Mouse (Mus musculus) lung, postnatal 25 days (tissue): Measurements from ENCODE around the gene Wtap.
A peak's percentile ranks its signal among the peaks of the same experiment; 100 is the strongest.
"Not testable (repeated sequence)": the region's sequence is repeated elsewhere in the genome, so short reads cannot be mapped to it uniquely, and the experiment has no call there.

Experiments used
- DNase-seq: peaks from one replicate; pipeline ENCODE4 v3.0.0; 2022; ENCODE audit warnings: low spot score

The Wtap gene

GRCm38 (mm10) chr17:12994069-12994468 is at the start of gene Wtap:
Wtap (minus strand) TSS chr17:12994169.
- DNase-seq, result no peak

DNA sequence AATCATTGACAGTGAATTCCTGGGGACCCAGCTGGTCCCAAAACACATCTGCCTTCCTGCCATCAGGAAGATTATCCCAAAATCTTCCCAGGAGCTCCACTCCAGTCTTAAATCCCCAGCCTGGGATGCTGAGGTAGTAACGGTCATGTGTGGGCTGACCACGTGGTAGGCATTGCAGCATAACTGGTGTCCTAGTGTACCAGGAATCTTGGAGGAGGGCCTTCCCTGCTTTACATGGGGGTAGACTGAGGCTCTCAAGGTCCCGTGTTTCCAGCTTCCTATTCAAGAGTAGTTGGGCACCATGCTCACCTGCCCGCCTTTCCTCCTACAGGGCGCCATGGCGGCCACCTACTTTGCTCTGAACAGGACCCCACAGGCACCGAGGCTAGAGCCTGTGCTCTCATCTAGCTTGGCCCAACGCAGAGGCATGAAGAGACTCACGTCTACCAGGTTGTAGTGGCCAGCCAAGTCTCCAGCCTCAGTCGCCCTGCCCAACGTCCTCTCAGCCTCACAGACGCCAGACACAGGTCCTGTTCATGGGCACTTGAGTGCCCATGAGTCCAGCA is 42.7 kb upstream of the Wtap start:
- DNase-seq, result not testable (repeated sequence)

DNA sequence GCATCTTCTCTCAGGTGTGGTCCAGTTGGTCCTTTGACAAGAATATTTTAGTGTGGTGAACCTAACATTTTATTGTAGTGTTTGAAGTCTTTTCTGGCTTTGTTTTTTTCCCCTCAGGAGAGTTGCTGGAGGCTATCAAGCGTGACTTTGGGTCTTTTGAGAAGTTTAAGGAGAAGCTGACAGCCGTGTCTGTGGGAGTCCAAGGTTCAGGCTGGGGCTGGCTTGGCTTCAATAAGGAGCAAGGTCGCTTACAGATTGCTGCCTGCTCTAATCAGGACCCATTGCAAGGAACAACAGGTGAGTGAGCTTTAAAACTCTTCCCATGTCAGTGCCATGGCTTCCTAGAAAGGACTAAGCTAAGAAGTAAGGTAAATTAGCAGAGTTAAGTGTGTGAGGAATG is 19.3 kb upstream of the Wtap start:
- DNase-seq, result no peak

DNA sequence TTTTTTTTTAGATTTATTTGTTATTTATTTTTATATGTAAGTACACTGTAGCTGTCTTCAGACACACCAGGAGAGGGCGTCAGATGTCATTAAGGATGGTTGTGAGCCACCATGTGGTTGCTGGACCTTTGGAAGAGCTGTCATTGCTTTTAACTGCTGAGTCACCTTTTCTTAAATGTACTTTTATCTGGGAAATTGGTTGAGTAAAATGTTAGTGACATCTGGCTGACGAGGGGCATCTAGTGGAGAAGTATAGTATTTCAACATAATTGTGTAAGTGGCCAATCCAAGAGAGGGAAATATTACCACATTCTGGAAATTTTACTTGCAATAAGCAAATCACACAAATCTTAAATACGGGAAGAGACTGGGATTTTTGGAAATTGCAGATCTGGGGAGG is 15.9 kb upstream of the Wtap start:
- peak; percentile 72 for DNase-seq

DNA sequence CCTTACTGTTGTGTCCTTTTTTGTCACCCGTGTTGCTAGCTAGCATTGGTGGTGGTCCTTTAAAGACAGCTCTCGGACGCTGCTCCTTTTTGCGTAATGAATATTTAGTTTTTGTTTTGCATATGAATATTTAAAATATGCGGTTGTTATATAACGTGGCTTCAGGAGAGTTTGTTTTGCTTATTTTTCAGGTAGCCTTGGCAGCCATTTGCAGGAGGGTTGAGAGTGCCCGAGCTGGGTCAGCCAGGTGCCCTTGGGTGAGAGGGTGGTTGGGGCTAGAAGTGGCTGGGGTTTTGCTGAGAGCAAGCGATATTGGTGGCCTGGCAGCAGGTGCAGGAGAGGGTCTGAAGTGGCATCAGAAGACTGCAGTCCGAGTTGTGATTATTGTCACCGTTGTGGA is 14.6 kb upstream of the Wtap start:
- peak; percentile 64 for DNase-seq

DNA sequence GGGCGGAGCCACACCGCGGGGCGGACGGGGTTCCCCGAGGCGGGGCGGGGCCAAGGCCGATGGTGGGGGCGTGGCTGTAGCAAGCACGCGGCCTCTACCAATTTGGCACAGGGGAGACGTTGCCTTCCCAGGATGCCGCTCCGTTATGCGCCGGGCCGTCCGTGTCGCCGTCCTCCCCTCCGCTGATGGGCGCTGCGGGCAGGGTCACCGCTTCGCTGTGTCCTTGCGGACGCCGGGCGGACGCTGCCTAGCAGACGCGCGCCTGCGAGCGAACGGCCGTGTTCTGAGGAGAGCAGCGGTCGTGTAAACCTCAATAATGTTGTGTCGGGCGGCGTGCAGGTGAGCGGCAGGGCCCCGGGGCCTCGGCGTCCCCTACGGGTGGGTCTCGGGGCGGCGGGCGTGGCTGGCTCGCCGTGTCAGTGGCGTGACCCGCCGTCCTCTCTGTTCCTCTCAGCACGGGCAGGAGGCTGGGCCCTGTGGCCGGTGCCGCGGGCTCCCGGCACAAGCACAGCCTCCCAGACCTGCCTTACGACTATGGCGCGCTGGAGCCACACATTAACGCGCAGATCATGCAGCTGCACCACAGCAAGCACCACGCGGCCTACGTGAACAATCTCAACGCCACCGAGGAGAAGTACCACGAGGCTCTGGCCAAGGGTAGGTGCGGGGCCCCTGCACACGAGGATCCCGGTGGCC is 13.9 kb upstream of the Wtap start:
- peak; percentile 99 for DNase-seq

DNA sequence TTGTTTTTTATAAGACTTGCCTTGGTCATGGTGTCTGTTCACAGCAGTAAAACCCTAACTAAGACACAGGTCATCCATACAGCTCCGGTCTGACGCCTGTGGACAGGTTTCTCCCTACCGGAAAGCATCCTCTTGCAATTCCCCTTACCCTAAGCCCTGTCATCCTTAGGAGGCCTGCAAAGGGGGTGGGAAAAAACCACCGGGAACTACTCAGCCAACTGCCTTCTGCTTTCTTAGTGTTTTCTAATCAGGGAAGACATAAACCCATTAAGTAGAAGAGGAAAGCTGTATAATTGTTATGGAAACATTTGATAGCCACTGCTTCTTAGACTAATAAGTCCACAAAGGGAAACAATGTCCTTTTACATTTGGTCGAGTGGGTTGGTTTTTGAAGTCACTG is 13.0 kb upstream of the Wtap start:
- no peak for DNase-seq

- DNase-seq, result not testable (repeated sequence)
These were observed 12.6 kb upstream of the Wtap start, which contains the start of gene Sod2 for GRCm38 (mm10) chr17:13006546-13006945. Sod2 (plus strand) TSS chr17:13006846.

DNA sequence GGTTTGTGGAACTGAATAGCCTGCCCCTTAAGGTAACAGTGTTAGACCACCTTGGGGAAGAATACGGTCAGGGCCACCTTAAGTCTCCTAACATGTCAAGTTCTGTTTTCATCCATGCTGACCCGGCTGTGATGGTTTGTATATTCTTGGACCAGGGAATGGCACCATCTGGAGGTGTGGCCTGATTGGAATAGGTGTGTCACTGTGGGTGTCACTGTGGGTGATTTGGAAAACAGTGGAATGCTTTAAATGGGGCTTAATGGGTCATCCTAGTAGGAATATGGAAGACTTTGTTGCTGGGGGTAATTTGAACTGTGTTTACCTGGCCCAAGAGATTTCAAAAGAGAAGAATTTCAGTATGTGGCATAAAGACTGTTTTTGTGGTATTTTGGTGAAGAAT is 10.5 kb upstream of the Wtap start:
- not testable (repeated sequence) for DNase-seq

GRCm38 (mm10) chr17:13002243-13002642 is 8.3 kb upstream of the Wtap start:
- DNase-seq, result not testable (repeated sequence)

- no peak for DNase-seq
These were observed 5.1 kb upstream of the Wtap start for GRCm38 (mm10) chr17:12999069-12999468.

GRCm38 (mm10) chr17:12997890-12998289 is 3.9 kb upstream of the Wtap start:
- DNase-seq, result no peak

GRCm38 (mm10) chr17:12996345-12996744 is 2.4 kb upstream of the Wtap start:
- DNase-seq, result peak; percentile 64

DNA sequence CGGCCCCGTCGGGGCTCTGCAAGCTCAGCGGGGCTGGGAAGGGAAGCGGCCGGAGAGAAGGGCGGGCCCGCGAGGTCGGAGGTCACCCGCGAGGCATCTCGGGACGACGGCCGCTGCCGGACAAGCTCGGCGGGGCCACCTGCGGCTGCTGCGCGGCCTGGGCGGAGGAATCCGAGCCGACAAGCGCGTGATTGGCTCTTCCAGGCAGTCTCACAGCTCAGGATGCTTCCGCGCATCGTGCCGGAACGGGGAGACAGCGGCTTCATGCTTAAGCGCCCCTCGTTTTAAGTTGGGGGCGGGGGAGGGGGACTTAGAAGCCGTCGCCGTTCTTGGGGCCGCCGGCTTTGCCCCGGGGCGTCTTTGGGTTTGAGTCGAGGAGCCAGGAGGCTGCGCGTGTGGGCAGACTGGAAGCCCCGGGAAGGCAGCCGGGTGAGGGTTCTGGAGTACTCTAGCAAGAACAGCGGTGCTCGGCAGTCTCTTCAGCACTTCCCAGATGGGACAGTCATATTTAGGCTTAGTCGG is 1.4 kb downstream of the Wtap start:
- peak; percentile 96 for DNase-seq

DNA sequence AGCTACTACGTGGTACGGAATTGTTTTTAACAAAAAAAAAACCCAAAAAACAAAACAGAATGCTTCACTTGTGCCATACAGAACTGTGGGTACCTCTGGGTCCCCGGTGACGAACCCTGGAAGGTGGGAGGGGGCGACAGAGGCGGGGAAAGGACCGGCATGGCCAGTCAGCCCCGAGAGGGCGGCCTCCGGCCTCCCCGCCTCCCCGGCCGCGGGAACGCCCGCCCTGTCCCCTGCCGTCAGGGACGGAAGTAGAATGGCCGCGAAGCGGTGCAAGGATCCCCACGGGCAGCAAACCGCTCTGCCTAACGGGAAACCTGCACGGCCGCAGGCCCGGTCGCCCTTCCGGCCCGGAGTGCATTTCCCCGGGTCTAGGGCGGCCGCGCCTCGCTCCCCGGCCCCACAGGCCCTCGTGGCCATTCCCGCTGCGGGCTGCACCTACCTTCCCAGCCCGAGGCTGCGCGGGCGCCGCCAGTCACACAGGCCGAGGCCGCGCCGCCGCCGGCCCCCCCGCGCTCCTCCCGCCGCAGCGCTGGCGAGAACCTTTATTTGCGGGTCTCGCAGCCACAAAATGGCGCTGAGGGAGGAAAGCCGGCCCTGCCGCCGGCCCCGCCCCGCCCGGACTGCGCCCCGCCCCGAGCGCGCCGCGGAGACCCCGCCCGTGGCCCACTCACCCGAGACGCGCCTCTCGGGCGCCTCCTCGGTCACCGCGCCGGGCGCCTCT is 2.2 kb downstream of the Wtap start:
- peak; percentile 85 for DNase-seq

DNA sequence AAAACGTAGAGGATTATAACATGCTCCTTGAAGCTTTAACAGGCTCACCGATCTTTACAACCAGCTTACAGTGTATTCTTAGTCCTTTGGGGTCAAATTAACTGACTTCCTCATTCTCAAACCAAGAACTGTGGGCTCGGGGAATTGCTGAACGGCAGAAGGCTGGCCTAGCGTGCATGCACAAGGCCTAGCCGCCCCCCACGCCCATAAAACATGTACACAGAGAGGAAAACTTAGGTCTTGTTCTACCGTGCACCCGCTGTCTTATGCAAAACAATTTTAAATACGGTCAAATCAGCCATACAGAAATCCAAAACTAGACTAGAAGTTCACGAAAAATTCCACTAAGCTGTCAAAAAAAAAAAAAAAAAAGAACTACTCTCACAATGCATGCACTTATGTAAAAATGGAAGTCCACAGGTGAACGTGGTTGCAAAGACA is 2.8 kb downstream of the Wtap start:
- DNase-seq, result peak; percentile 29

- DNase-seq, result no peak
These were observed 3.3 kb downstream of the Wtap start for GRCm38 (mm10) chr17:12990567-12991145.

DNA sequence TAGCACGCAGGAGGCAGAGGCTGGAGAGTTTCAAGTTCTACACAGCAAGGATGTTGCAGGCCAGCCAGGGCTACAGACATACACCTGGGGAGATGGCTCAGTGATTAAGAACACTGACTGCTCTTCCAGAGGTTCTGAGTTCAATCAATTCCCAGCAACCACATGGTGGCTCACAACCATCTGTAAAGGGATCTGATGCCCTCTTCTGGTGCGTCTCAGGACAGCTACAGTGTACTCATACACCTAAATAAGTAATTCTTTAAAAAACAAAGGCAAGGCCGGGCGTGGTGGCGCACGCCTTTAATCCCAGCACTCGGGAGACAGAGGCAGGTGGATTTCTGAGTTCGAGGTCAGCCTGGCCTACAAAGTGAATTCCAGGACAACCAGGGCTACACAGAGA is 5.9 kb downstream of the Wtap start:
- DNase-seq, result not testable (repeated sequence)

DNA sequence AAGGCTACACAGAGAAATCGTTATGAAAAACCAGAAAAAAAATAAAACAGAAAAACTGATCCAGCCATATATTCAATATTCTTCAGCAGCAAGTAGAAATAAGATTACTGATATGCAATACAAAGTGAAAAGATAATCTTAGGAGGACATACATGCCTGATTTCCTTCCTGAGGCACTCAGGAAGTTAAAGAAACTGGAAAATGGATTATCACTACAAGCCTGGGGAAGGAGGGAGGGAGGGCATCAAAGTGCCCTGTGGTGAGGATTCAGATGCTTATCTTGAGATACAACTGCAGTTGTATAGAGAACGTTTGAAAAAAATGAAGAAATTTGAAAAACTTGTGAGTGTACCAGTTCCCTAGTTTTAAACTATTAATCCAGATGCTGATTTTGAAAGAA is 10.0 kb downstream of the Wtap start:
- no peak for DNase-seq

DNA sequence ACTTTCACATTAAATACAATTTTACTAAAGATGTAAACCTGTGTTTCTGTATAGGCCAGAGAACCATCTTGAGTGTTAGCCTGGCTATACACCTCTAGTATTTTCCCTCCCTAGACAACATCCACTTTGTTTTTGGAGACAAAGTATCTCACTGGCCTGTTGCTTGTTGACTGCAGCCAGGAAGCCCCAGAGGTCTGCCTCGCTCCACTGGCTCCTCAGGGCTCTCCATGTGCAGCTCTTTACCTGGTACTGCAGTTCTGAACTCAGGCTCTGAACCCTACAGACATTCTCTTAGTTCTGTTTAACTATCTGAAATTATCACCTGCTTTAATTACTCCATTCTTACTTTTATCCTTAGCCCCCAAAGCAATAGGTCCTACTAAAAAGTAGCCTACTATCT is 15.4 kb downstream of the Wtap start:
- no peak for DNase-seq

DNA sequence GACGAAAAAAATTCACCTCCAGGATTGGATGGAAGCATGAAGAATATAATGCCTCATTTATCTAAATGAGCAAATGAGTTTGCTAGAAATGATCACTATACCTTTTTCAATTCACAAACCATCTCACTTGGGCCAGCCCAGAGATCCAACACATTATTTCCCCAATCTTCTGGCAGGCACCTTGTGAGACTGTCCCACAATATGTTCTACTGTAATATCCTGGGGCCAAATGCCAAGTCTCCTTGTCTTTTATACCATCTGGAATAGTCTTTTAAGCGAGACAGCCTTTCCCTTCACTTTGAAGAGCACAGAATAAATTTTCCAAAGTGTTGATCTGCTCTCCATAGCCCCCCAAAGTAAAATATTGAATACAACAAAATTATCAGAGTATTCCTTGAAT is 20.1 kb downstream of the Wtap start:
- no peak for DNase-seq

- no peak for DNase-seq
These were observed 26.8 kb downstream of the Wtap start for GRCm38 (mm10) chr17:12967173-12967572.

DNA sequence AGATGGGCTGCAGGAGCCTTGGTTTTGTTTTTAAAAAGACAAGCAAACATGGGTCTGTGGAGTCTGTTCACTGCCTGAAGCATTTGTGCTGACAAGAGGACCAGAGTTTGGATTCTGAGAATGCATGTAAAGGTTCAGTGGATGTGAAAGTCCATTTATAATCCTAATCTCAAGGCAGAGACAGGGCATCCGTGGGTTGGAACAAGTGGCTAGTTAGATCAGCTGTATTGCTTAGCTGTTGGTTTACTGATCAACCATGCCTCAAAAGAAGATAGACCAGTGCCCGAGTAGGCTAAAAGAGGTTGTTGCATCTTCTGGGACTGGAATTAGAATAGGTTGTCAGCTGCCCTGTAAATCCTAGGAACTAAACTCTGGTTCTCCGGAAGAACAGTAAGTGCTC is 30.5 kb downstream of the Wtap start:
- DNase-seq, result no peak
